Mouse (Mus musculus) lung, embryonic 14.5 days (tissue): ENCODE data around the gene Mpp5. TPM values are rescaled to one million over a fixed set of nuclear protein-coding genes. Genes with fewer than 3 reads are reported as not detected.

Experiments used
- ATAC-seq: fragments of 200-750 bp; cut with Nextera tagmentation; 2 replicates; pipeline ENCODE4 v1.8.0; 2017; ENCODE audit warnings: mild to moderate bottlenecking, moderate TSS enrichment, moderate library complexity; ENCODE audit not compliant: insufficient read depth
- DNase-seq: peaks from one replicate; pipeline ENCODE4 v3.0.0-alpha.2; 2015
- H3K27ac ChIP-seq: fragments of 300-500 bp; sonication (generic); 2 replicates; pipeline ENCODE4 v1.5.1; 2014; ENCODE audit warnings: low read depth, mild to moderate bottlenecking, moderate library complexity
- H3K27me3 ChIP-seq: fragments of 300-500 bp; sonication (generic); 2 replicates; pipeline ENCODE4 v1.6.1; 2014; ENCODE audit warnings: low read length, control low read depth; ENCODE audit not compliant: insufficient read depth
- H3K36me3 ChIP-seq: fragments of 300-500 bp; sonication (generic); 2 replicates; pipeline ENCODE4 v1.6.1; 2014; ENCODE audit warnings: control low read depth; ENCODE audit not compliant: insufficient read depth
- H3K4me1 ChIP-seq: fragments of 300-500 bp; sonication (generic); 2 replicates; pipeline ENCODE4 v1.6.1; 2014; ENCODE audit warnings: antibody characterized with exemption, control low read depth; ENCODE audit not compliant: insufficient read depth
- H3K4me2 ChIP-seq: fragments of 300-500 bp; sonication (generic); 2 replicates; pipeline ENCODE4 v1.6.1; 2014; ENCODE audit warnings: mild to moderate bottlenecking
- H3K4me3 ChIP-seq: fragments of 300-500 bp; sonication (generic); 2 replicates; pipeline ENCODE4 v1.5.1; 2014; ENCODE audit warnings: low read depth, low read length
- H3K9ac ChIP-seq: fragments of 300-500 bp; sonication (generic); 2 replicates; pipeline ENCODE4 v1.6.1; 2014
- H3K9me3 ChIP-seq: fragments of 300-500 bp; sonication (generic); 2 replicates; pipeline ENCODE4 v1.6.1; 2016; ENCODE audit warnings: low read depth, low read length, control low read depth
- CTCF ChIP-seq: IDR thresholded peaks from 2 replicates; pipeline ENCODE4 v1.5.1; 2016; ENCODE audit warnings: antibody characterized with exemption, low read depth
- WGBS: fragments of 180-500 bp; shearing (Covaris S2); extraction: QIAGEN DNeasy Blood & Tissue Kit; methylation state at CpG from one replicate; pipeline ENCODE4 v1.1.7; 2014; 5-methylcytosine and 5-hydroxymethylcytosine counted together
- polyA plus RNA-seq: library from polyadenylated mRNA; unstranded; fragments of >200 nt; fragmentation: Nextera tagmentation; extraction: Ambion mirVana; gene quantifications from 2 replicates; pipeline ENCODE4 v1.2.1, GENCODE M21; 2014

Mpp5 gene
- polyA plus RNA-seq, 1 experiment from 2014 or later, result 18.7 TPM

DNA sequence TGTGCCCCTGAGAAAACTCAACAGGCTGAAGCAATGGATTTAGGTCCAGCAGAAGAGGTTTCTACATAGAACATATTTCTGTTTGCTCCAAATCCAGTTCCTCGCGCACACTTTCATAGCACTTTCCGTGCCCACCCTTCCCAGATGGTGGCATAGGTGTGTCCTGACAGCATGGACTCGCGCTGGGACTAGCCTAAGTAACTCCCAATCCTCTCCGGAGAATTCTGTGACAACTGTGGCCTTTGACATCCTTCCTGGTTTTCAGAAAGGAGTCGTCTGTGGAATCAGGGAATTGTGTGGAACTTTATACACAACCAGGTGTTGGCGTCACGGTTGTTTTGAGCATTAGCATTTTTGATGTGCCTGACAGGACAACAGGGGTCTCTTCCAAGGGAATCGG is 594 bp upstream of the Mpp5 start:
- Histone ChIP-seq H3K9me3 (no peaks in the 10 kb centered on the region), H3K4me2 (peak overlapping the region; percentile 99), H3K4me3 (peak overlapping the region; percentile 80), H3K9ac (peak overlapping the region; percentile 72), H3K27me3 (no peaks in the 10 kb centered on the region), H3K4me1 (peaks cover 10% of the 10 kb centered on the region; the same call in 1 of the 2 replicates), H3K27ac (peak overlapping the region; percentile 72), H3K36me3 (no peaks in the 10 kb centered on the region)
- peak; percentile 40 for ATAC-seq
- DNase-seq, result peak; percentile 57
- 0% methylated on average over 10 of the region's 10 CpGs for WGBS
- TF ChIP-seq CTCF, result no peak

DNA sequence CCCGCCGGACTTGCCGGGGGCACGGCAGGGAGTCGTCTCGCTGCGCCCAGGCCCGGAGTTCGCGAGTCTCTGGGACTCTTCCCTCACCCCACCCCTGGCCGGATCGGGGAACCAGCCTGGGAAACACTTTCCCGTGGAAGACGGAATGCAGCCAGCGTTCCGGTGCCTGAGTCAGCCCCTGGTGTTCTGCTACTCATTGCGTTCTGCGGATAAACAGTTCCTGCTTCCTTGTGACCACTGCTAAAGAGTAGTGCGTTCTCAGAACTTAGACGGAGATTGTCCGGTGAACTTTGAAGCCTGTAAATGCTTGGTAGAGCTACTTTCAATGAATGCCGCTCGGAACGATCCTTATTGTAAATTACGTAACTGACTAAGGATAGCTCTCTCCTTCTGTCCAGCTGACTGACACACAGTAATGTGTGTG is 683 bp downstream of the Mpp5 start:
- Histone ChIP-seq H3K9me3 (no peaks in the 10 kb centered on the region), H3K4me2 (peak overlapping the region; percentile 70), H3K4me3 (peak overlapping the region; percentile 80), H3K9ac (peak overlapping the region; percentile 86), H3K4me1 (peaks cover 10% of the 10 kb centered on the region; the same call in 1 of the 2 replicates), H3K36me3 (no peaks in the 10 kb centered on the region), H3K27me3 (no peaks in the 10 kb centered on the region), H3K27ac (peak overlapping the region; percentile 97)
- no peak for TF ChIP-seq CTCF
- DNase-seq (peak; percentile 75), ATAC-seq (peak; percentile 45)
- WGBS, result under 1% methylated on average over 25 of the region's 25 CpGs

DNA sequence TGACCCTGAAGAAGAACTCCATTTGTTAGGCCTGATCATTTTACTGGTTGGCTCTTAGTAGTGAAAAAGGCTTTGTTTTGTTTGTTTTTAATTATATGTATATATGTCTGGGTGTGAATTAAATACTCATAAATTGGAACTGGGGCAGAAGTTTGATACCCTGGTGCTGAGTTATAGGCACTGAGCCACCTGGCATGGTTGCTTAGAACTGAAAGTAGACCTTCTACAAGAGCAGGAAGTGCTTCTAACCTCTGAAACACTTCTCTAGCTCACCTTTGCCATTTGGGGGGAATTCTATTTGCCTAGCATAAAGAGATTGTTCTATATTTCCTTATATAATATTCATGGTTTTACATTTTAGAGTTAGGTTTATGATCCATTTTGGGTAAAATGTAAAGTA is 13.3 kb downstream of the Mpp5 start:
- no peaks in the 10 kb centered on the region for H3K9me3 ChIP-seq
- ATAC-seq (no peak), DNase-seq (no peak)
- no peaks in the 10 kb centered on the region for H3K36me3 ChIP-seq
- H3K27ac ChIP-seq, result no peak overlapping the region
- no peaks in the 10 kb centered on the region for H3K27me3 ChIP-seq
- no peak overlapping the region for H3K4me3 ChIP-seq
- no peak overlapping the region for H3K9ac ChIP-seq
- H3K4me1 ChIP-seq, result no peaks in the 10 kb centered on the region
- no peak overlapping the region for H3K4me2 ChIP-seq
- no peak for TF ChIP-seq CTCF

DNA sequence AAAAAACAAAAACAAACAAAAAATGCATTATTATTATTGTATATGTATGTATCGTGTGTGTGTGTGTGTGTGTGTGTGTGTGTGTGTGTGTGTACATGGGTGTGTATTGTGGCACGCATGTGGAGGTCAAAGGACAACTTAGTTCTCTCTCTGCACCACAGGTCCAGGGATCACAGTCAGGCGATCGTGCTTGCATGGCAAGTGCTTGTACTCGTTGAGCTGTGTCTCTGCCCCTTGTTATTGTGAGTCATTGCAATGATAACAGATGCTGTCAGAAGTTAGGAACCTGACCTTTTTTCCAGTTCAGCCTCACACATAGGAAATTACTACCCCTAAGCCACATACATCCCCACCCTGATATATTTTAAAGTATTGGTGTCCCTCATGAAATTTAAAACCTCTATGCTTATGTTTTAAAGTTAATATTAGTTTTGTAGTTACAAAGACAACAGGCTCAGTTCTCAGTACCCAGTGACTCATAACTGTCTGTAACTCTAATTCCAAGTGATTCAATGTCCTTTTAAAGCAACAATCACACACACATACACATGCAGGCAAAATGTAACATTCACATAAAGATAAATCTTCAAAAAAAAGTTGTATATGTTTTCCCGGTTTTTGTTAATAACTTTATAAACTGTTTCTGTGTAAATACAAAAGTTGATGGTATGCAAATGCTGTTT is 20.5 kb downstream of the Mpp5 start:
- Histone ChIP-seq H3K4me2 (no peak overlapping the region), H3K4me1 (no peaks in the 10 kb centered on the region), H3K36me3 (no peaks in the 10 kb centered on the region), H3K9ac (no peak overlapping the region), H3K4me3 (no peak overlapping the region), H3K27ac (no peak overlapping the region), H3K27me3 (no peaks in the 10 kb centered on the region), H3K9me3 (no peaks in the 10 kb centered on the region)
- no peak for TF ChIP-seq CTCF
- DNase-seq (no peak), ATAC-seq (no peak)
- WGBS, result 57% methylated on average over 6 of the region's 6 CpGs

DNA sequence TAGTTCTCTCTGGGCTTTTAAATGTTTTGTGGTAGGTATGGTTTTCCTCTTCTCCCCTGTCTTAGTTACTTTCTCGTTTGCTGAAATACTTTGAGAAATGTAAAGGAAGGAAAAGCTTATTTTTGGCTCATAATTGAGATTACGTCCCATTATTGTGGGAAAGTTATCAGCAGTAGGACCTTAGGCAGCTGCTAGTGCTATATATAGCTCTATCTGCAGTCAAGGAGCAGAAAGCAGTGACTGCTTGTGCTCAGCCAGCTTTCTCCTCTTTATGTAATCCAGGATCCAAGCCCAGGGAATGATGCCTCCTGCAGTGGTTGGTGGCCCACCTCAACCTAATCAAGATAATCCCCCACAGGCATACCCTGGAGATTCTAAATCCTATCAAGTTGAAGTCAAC is 24.5 kb downstream of the Mpp5 start:
- no peak for TF ChIP-seq CTCF
- ATAC-seq (no peak), DNase-seq (no peak)
- H3K9ac ChIP-seq, result no peak overlapping the region
- WGBS, result 68% methylated on average over 2 of the region's 2 CpGs
- no peak overlapping the region for H3K27ac ChIP-seq
- no peaks in the 10 kb centered on the region for H3K27me3 ChIP-seq
- H3K4me2 ChIP-seq, result no peak overlapping the region
- H3K4me1 ChIP-seq, result no peaks in the 10 kb centered on the region
- no peak overlapping the region for H3K4me3 ChIP-seq
- no peaks in the 10 kb centered on the region for H3K9me3 ChIP-seq
- no peaks in the 10 kb centered on the region for H3K36me3 ChIP-seq

DNA sequence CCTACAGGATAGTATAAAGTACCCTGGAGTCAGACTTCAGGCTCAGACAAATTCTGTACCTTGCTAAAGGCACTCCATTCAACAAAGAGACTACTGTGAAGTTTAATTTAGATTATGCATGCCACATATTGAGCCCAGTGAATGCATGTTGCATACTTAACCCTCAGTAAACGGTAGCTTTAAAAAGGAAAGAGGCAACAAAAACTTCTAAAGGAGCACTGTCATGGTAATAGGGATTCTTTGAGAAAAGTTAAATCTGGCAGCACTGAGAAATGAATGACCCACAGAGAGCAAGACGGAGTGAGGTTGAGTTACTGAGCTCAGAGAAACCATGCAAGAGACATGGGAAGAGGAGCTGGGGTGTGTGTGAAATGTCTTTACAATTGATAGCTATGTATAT is 29.2 kb downstream of the Mpp5 start:
- Histone ChIP-seq H3K36me3 (no peaks in the 10 kb centered on the region), H3K9ac (no peak overlapping the region), H3K9me3 (no peaks in the 10 kb centered on the region), H3K27me3 (no peaks in the 10 kb centered on the region), H3K4me3 (no peak overlapping the region), H3K4me2 (no peak overlapping the region), H3K4me1 (no peaks in the 10 kb centered on the region), H3K27ac (peak overlapping the region; percentile 68; the same call in 1 of the 2 replicates)
- no peak for TF ChIP-seq CTCF
- WGBS, result 41% methylated on average over 2 of the region's 2 CpGs
- ATAC-seq (no peak), DNase-seq (no peak)

DNA sequence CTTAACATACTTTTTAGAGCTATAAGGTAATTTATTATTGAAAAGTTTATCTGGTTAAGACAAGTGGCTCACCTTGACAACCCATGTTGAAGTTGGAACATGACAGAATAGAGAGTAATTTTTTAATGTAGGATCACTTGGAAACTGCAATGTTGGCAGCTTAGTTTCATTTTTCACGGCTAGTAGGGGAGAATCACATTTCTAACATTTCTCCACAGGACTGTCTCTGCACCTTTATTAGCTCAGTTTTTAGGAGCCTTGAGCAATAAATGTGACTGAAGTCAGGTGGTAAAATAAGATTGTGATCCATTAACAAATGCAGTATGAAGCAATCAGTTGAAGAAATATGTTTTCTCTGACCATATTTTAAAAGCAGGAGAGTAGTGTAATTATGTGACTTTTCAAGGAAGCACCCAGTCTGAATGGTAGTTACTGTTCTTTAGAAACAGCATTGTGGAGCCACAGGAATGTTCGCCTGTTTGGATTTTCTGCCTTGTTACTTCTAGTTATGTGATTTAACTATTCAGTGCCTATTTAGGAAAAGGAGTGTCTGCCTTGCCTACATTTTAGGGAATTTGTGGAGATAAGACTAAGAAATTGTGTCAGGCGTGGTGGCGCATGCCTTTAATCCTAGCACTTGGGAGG is 29.8 kb downstream of the Mpp5 start:
- Histone ChIP-seq H3K4me1 (no peaks in the 10 kb centered on the region), H3K4me2 (no peak overlapping the region), H3K36me3 (no peaks in the 10 kb centered on the region), H3K27me3 (no peaks in the 10 kb centered on the region), H3K27ac (peak overlapping the region; percentile 68; the same call in 1 of the 2 replicates), H3K4me3 (no peak overlapping the region), H3K9me3 (no peaks in the 10 kb centered on the region), H3K9ac (no peak overlapping the region)
- no peak for TF ChIP-seq CTCF
- ATAC-seq (no peak), DNase-seq (no peak)
- WGBS, result 63% methylated on average over 4 of the region's 4 CpGs
